Mouse (Mus musculus): ENCODE measurements around the gene Coro7. TPM values are rescaled to one million over a fixed set of nuclear protein-coding genes. Genes with fewer than 3 reads are reported as not detected.

Coro7 gene
- polyA plus RNA-seq, 1 experiment, result 60.6 TPM

- peaks cover 18% of the 10 kb centered on the region for H3K4me1 ChIP-seq (ENCODE audit: control insufficient read depth, insufficient read depth, low read length)
- peak; percentile 60 for DNase-seq
- WGBS, result 21% methylated on average over 5 of the region's 5 CpGs
- H3K4me3 ChIP-seq (replicated peaks; ENCODE audit: extremely low read depth, low read depth, low read length), result peak overlapping the region; percentile 85
- TF ChIP-seq POLR2A (IDR thresholded peaks at IDR 0.05; ENCODE audit: borderline replicate concordance, extremely low read depth, low read depth, low read length), result no peak
- no peak for TF ChIP-seq CTCF (IDR thresholded peaks at IDR 0.05; ENCODE audit: insufficient read depth, low read length)
Observed at GRCm38 (mm10) chr16:4595527-4595963, 84.0 kb downstream of the Coro7 start.

GRCm38 (mm10) chr16:4594814-4595526 is 84.6 kb downstream of the Coro7 start:
- Histone ChIP-seq H3K4me1 (ENCODE audit: control insufficient read depth, insufficient read depth, low read length) (peaks cover 18% of the 10 kb centered on the region), H3K4me3 (replicated peaks; ENCODE audit: extremely low read depth, low read depth, low read length) (peak overlapping the region; percentile 85)
- TF ChIP-seq CTCF (IDR thresholded peaks at IDR 0.05; ENCODE audit: insufficient read depth, low read length), result no peak
- no peak for TF ChIP-seq POLR2A (IDR thresholded peaks at IDR 0.05; ENCODE audit: borderline replicate concordance, extremely low read depth, low read depth, low read length)
- under 1% methylated on average over 47 of the region's 52 CpGs for WGBS
- no peak for DNase-seq

DNA sequence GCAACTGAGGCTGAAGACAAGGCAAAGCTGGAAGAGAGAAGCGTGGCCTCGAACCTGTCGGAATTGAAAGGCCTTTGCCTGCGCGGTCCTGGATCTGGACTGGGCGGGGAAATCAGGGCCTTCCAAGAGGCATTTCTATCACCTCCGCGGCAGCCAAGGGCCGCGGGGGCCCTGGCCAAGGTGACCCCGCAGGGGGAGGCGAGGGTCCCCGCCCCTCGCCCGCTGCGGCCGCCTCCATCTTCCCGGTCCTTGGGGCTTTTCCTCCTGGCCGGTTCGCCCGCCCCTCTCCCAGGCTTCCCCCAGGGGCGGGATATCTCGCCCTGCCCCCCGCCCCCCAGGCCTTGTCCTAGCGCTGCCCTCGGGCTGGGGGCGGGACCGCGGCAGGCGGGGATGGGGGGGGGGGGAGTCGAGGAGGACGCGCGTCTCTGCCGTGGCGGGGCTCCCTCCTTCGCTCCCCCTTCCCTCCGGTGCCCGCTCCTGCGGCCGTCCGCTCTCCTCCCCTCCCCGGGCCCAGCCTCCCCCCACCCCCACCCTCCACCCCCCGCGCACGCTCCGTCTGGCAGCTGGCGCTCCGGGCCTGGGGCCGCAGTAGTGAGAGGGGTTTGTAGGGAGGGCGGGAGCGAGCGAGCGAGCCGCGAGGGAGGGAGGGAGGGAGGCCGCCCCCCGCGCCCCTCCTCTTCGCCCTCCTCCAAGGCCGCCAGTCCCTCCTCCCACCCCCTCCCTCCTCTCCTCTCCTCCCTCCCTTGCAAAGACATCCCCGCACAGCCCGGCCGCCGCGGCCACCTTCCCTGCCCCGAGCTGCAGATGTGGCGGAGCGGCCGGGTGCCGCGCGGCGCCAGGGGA is 85.4 kb downstream of the Coro7 start, which contains the start of gene Glis2:
Glis2 (plus strand) TSS at position 743 of the 843 bp plus-strand sequence.
- H3K4me3 ChIP-seq (replicated peaks; ENCODE audit: extremely low read depth, low read depth, low read length), result peak within 1 kb of the TSS; percentile 85
- peak; percentile 65 for DNase-seq
- WGBS, result 1% methylated on average over 21 of the region's 74 CpGs
- TF ChIP-seq POLR2A (IDR thresholded peaks at IDR 0.05; ENCODE audit: borderline replicate concordance, extremely low read depth, low read depth, low read length) (peak; percentile 45; the same call in 1 of the 2 replicates), CTCF (IDR thresholded peaks at IDR 0.05; ENCODE audit: insufficient read depth, low read length) (no peak)
- H3K4me1 ChIP-seq (ENCODE audit: control insufficient read depth, insufficient read depth, low read length), result peaks cover 18% of the 10 kb centered on the region

- peak overlapping the region; percentile 50 for H3K4me3 ChIP-seq (replicated peaks; ENCODE audit: extremely low read depth, low read depth, low read length)
- DNase-seq, result peak; percentile 61
- WGBS, result 19% methylated on average over 32 of the region's 32 CpGs
- peaks cover 18% of the 10 kb centered on the region for H3K4me1 ChIP-seq (ENCODE audit: control insufficient read depth, insufficient read depth, low read length)
- TF ChIP-seq POLR2A (IDR thresholded peaks at IDR 0.05; ENCODE audit: borderline replicate concordance, extremely low read depth, low read depth, low read length) (no peak), CTCF (IDR thresholded peaks at IDR 0.05; ENCODE audit: insufficient read depth, low read length) (peak; percentile 47)
Observed at GRCm38 (mm10) chr16:4592909-4593875, 86.4 kb downstream of the Coro7 start.

- TF ChIP-seq CTCF (IDR thresholded peaks at IDR 0.05; ENCODE audit: insufficient read depth, low read length) (no peak), POLR2A (IDR thresholded peaks at IDR 0.05; ENCODE audit: borderline replicate concordance, extremely low read depth, low read depth, low read length) (no peak)
- peaks cover 20% of the 10 kb centered on the region for H3K4me1 ChIP-seq (ENCODE audit: control insufficient read depth, insufficient read depth, low read length)
- 92% methylated on average over 9 of the region's 9 CpGs for WGBS
- no peak for DNase-seq
- H3K4me3 ChIP-seq (replicated peaks; ENCODE audit: extremely low read depth, low read depth, low read length), result no peak overlapping the region
Observed at GRCm38 (mm10) chr16:4590236-4590635, 89.3 kb downstream of the Coro7 start.

- TF ChIP-seq POLR2A (IDR thresholded peaks at IDR 0.05; ENCODE audit: borderline replicate concordance, extremely low read depth, low read depth, low read length) (no peak), CTCF (IDR thresholded peaks at IDR 0.05; ENCODE audit: insufficient read depth, low read length) (no peak)
- H3K4me1 ChIP-seq (ENCODE audit: control insufficient read depth, insufficient read depth, low read length), result peaks cover 12% of the 10 kb centered on the region
- H3K4me3 ChIP-seq (replicated peaks; ENCODE audit: extremely low read depth, low read depth, low read length), result no peak overlapping the region
- peak; percentile 45 for DNase-seq
- 39% methylated on average over 5 of the region's 5 CpGs for WGBS
Observed at GRCm38 (mm10) chr16:4587516-4588210, 91.9 kb downstream of the Coro7 start.

GRCm38 (mm10) chr16:4586531-4587123 is 93.0 kb downstream of the Coro7 start:
- peak; percentile 61; the same call in 1 of the 2 replicates for TF ChIP-seq POLR2A (IDR thresholded peaks at IDR 0.05; ENCODE audit: borderline replicate concordance, extremely low read depth, low read depth, low read length)
- no peak for TF ChIP-seq CTCF (IDR thresholded peaks at IDR 0.05; ENCODE audit: insufficient read depth, low read length)
- Histone ChIP-seq H3K4me3 (replicated peaks; ENCODE audit: extremely low read depth, low read depth, low read length) (peak overlapping the region; percentile 49), H3K4me1 (ENCODE audit: control insufficient read depth, insufficient read depth, low read length) (peaks cover 9% of the 10 kb centered on the region)
- WGBS, result under 1% methylated on average over 42 of the region's 43 CpGs
- DNase-seq, result peak; percentile 95
